Mouse (Mus musculus) lung, postnatal 0 days (tissue): ENCODE data around the gene Nrap.

Source experiments
- CTCF ChIP-seq: IDR thresholded peaks from 2 replicates; pipeline ENCODE4 v1.5.1; 2016; ENCODE audit warnings: antibody characterized with exemption, mild to moderate bottlenecking
- EP300 ChIP-seq: IDR thresholded peaks from 2 replicates; pipeline ENCODE4 v1.6.1; 2016; ENCODE audit warnings: antibody characterized with exemption, mild to moderate bottlenecking, control low read depth

DNA sequence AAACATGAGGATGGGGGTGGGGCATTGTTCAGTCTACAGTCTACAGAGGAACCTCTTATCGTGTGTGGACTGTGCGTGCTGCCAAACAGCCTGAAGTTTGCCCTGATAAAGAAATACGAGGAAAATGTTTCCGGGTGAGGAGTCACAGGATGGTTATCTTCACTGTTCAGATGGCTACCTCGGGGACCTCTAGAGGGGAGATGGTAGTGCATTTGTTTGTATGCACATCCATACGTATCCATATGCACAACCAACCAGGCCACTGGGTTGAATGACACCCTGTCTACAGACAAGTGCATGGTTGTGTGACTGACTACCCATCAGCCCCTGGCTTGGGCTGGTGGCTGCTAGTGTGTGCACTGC lies 49.2 kb upstream of the Nrap start:
- TF ChIP-seq CTCF (no peak), EP300 (no peak)
